Mouse (Mus musculus) spleen, adult 2 months (tissue): ENCODE data around the gene Ccdc33.

ENCODE experiments used
- CTCF ChIP-seq: fragments of 200-500 bp; IDR thresholded peaks from 2 replicates; pipeline ENCODE4 v1.5.1; 2011; ENCODE audit warnings: mild to moderate bottlenecking, inconsistent platforms; ENCODE audit not compliant: insufficient read depth, insufficient read length, insufficient replicate concordance; ENCODE audit errors: extremely low read depth
- POLR2A ChIP-seq: fragments of 200-500 bp; IDR thresholded peaks from 2 replicates; pipeline ENCODE4 v1.6.1; 2011; ENCODE audit warnings: low read depth, low read length, inconsistent platforms

DNA sequence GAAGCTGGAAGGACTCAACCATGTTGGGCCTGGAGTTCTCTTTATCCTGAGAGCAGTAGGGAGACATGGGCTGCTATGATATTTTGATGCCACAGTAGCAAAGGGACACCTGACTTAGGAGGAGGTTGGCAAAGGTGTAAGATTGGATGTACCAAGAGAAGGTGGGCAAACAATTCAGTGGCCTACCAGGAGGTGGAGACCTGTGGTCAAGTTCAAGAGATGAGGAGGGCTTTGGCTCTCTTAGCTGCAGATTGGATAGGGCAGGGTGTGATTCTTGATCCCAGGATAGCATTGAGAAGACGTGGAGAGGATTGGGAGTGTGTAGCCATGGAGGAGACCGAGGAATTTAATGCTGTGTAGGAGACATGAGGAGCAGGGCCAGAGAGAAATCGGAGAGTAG lies 24.8 kb downstream of the Ccdc33 start:
- no peak for TF ChIP-seq CTCF
- TF ChIP-seq POLR2A, result no peak
